Mouse (Mus musculus): ENCODE data around the gene Gm28051. TPM values are rescaled to one million over a fixed set of nuclear protein-coding genes. Genes with fewer than 3 reads are reported as not detected.

The Gm28051 gene
- polyA plus RNA-seq, 1 experiment from 2014 or later = not detected

DNA sequence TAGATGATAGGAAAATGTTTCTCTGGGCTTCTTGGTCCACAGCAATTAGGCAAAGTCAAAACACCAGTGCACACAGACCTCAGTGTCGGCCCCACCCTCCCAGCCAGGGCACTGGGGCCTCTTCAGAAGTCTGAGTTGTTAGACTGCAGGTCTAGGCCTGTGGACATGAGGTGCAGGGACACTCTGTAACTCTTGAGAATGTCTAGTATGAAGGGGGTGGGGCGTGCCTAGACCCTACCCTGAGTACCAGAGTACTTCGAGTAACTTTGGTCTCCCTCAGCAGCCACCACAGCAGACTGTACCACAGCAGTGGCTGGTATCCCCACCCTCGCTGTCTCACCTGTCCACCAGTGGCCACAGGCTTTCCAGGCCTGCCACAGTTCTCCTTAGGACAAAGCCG, 71.2 kb downstream of the Gm28051 start:
- 91% methylated on average over 5 of the region's 5 CpGs for WGBS
- H3K27ac ChIP-seq (replicated peaks) = 0 out of 2 replicates have a peak overlapping the region, but pooled peaks have one; percentile 9

DNA sequence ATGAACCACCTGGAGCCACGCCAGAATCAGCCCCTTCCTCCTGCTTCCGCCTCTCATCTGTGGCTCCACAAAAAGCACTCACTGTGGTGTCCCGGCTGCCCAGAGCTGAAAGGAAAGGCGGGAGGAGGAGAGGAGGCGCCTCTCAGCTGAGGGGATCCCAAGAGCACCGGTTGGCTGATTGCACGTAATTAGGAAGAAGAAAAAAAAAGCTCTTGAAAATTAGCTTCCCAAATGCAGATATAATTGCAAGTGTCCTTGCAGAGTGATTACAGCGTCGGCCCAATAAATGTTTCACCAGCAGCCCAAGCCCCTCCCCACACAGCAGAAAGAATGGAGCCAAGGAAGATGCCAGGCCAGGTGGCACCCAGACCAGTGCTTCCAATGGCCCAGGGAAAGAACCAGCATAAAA, 72.0 kb downstream of the Gm28051 start:
- WGBS = 67% methylated on average over 9 of the region's 9 CpGs
- Histone ChIP-seq H3K9me3 (replicated peaks) (0 out of 2 replicates have a peak, but pooled peaks cover 4% of the 10 kb centered on the region), H3K36me3 (no peaks in the 10 kb centered on the region), H3K4me3 (no peak overlapping the region), H3K4me1 (peaks cover 32% of the 10 kb centered on the region), H3K27me3 (ENCODE audit: low read depth, poor library complexity, severe bottlenecking) (no peaks in the 10 kb centered on the region), H3K27ac (replicated peaks) (peak overlapping the region; percentile 34; the same call in 1 of the 2 replicates)
- no peak for DNase-seq (ENCODE audit: low spot score)

More for the DNA sequence above, 71.2 kb downstream of the Gm28051 start:
- DNase-seq (ENCODE audit: low spot score) = no peak
- Histone ChIP-seq H3K4me3 (no peak overlapping the region), H3K9me3 (replicated peaks) (0 out of 2 replicates have a peak, but pooled peaks cover 4% of the 10 kb centered on the region), H3K4me1 (peaks cover 38% of the 10 kb centered on the region), H3K36me3 (no peaks in the 10 kb centered on the region), H3K27me3 (ENCODE audit: low read depth, poor library complexity, severe bottlenecking) (no peaks in the 10 kb centered on the region)

DNA sequence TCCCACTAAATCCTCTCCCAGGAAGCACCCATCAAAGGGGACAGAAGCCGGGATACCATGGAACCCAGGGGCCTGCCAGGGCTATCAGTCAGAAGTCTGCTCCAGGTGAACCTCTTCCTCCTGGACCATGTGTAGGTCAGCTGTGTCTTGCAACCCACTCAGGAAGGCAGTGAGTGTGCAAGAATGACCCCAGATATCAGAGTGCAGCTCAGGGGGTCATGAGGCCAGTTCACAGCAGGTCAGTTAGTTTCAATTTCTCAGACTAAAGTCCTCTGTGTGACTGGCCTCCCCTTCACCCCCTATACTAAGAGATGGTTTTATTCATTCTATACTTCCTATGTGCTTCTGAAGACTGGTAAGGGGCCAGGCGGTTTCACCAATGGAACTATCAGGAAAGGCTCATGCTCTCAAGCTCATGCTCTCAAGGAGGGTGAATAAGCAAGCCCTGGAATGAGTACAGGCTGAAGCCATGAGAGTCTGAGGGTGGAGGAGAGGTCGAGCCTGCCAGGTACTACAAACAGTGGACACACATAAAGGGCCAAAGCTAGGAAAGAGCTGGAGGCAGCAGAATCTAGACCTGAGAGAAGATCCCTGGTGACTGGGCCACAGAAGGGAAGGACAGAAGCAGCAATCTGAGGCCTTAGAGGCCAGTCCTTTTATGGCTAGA, 72.7 kb downstream of the Gm28051 start:
- H3K27ac ChIP-seq (replicated peaks) = peak overlapping the region; percentile 38; the same call in 1 of the 2 replicates
- H3K4me1 ChIP-seq = peaks cover 38% of the 10 kb centered on the region
- no peaks in the 10 kb centered on the region for H3K36me3 ChIP-seq
- 0 out of 2 replicates have a peak, but pooled peaks cover 4% of the 10 kb centered on the region for H3K9me3 ChIP-seq (replicated peaks)
- DNase-seq (ENCODE audit: low spot score) = no peak
- WGBS = 68% methylated on average over 3 of the region's 3 CpGs
- H3K27me3 ChIP-seq (ENCODE audit: low read depth, poor library complexity, severe bottlenecking) = no peaks in the 10 kb centered on the region
- no peak overlapping the region for H3K4me3 ChIP-seq

GRCm38 (mm10) chr12:102683979-102684378, 73.6 kb downstream of the Gm28051 start:
- Histone ChIP-seq H3K4me3 (no peak overlapping the region), H3K9me3 (replicated peaks) (0 out of 2 replicates have a peak, but pooled peaks cover 4% of the 10 kb centered on the region), H3K27ac (replicated peaks) (peak overlapping the region; percentile 38), H3K4me1 (peaks cover 46% of the 10 kb centered on the region), H3K27me3 (ENCODE audit: low read depth, poor library complexity, severe bottlenecking) (no peaks in the 10 kb centered on the region), H3K36me3 (no peaks in the 10 kb centered on the region)
- DNase-seq (ENCODE audit: low spot score) = no peak
- WGBS = 56% methylated on average over 5 of the region's 5 CpGs

GRCm38 (mm10) chr12:102683438-102683837, 74.1 kb downstream of the Gm28051 start:
- Histone ChIP-seq H3K4me1 (peaks cover 52% of the 10 kb centered on the region), H3K9me3 (replicated peaks) (0 out of 2 replicates have a peak, but pooled peaks cover 4% of the 10 kb centered on the region), H3K4me3 (no peak overlapping the region), H3K36me3 (no peaks in the 10 kb centered on the region), H3K27me3 (ENCODE audit: low read depth, poor library complexity, severe bottlenecking) (no peaks in the 10 kb centered on the region), H3K27ac (replicated peaks) (peak overlapping the region; percentile 47)
- 75% methylated on average over 6 of the region's 6 CpGs for WGBS
- no peak for DNase-seq (ENCODE audit: low spot score)

DNA sequence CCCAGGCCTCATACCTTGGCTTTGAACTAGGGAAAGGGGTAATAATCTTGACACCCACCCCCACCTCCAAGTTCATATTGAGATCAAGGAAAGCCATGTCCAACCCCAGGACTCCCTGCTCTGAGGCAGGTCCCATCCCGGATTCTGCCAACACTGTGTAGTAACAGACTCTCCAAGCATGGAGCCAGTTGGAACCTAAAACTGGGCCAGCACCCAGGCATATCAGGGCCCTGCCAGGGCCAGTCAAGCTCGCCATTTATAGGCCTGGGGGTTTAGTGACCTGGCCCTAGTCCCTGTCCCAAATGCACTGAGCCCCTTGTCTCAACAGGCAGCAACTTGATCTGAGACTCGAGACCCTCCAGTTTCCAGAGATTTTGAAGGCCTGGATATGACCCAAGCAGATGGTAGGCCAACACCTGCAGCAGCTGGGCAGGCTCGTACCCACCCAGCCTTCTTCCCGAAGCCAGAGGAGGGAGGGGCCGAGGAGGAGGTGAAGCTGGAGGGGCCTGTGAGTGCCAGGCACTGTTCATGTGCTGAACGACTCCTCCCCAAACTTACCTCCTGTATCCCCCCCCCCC, 74.8 kb downstream of the Gm28051 start:
- WGBS = 86% methylated on average over 7 of the region's 7 CpGs
- no peak for DNase-seq (ENCODE audit: low spot score)
- no peaks in the 10 kb centered on the region for H3K27me3 ChIP-seq (ENCODE audit: low read depth, poor library complexity, severe bottlenecking)
- H3K9me3 ChIP-seq (replicated peaks) = 0 out of 2 replicates have a peak, but pooled peaks cover 2% of the 10 kb centered on the region
- peaks cover 58% of the 10 kb centered on the region for H3K4me1 ChIP-seq
- no peaks in the 10 kb centered on the region for H3K36me3 ChIP-seq
- peak overlapping the region; percentile 47 for H3K27ac ChIP-seq (replicated peaks)
- H3K4me3 ChIP-seq = no peak overlapping the region

GRCm38 (mm10) chr12:102682085-102682484, 75.5 kb downstream of the Gm28051 start:
- WGBS = 90% methylated on average over 5 of the region's 5 CpGs
- H3K27me3 ChIP-seq (ENCODE audit: low read depth, poor library complexity, severe bottlenecking) = no peaks in the 10 kb centered on the region
- peak overlapping the region; percentile 19; the same call in 1 of the 2 replicates for H3K27ac ChIP-seq (replicated peaks)
- H3K9me3 ChIP-seq (replicated peaks) = no peaks in the 10 kb centered on the region
- peaks cover 63% of the 10 kb centered on the region for H3K4me1 ChIP-seq
- DNase-seq (ENCODE audit: low spot score) = no peak
- H3K4me3 ChIP-seq = no peak overlapping the region
- no peaks in the 10 kb centered on the region for H3K36me3 ChIP-seq

GRCm38 (mm10) chr12:102681590-102681989, 76.0 kb downstream of the Gm28051 start:
- DNase-seq (ENCODE audit: low spot score) = no peak
- 0 out of 2 replicates have a peak overlapping the region, but pooled peaks have one; percentile 25 for H3K27ac ChIP-seq (replicated peaks)
- 77% methylated on average over 7 of the region's 7 CpGs for WGBS
- H3K9me3 ChIP-seq (replicated peaks) = no peaks in the 10 kb centered on the region
- H3K27me3 ChIP-seq (ENCODE audit: low read depth, poor library complexity, severe bottlenecking) = no peaks in the 10 kb centered on the region
- H3K36me3 ChIP-seq = no peaks in the 10 kb centered on the region
- no peak overlapping the region for H3K4me3 ChIP-seq
- peaks cover 66% of the 10 kb centered on the region for H3K4me1 ChIP-seq

DNA sequence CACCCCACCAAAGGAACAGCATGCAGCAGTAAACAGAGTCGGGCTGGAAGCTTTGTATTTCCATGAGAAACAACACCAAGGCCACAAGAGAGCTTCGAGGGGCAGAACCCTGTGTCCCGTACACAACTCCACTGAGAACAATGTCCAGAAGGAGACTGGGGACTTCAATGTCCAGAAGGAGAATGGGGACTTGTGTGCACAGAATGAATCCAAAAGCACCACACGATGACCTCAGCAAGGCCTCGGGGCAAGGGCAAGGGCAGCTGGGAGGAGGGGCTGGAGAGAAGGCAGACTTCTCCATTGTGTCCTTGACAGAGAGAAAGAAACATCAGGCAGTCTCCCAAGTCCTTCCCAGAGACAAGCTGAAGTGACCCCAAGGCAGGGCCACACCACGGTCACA, 78.7 kb downstream of the Gm28051 start:
- DNase-seq (ENCODE audit: low spot score) = peak; percentile 60
- Histone ChIP-seq H3K9me3 (replicated peaks) (no peaks in the 10 kb centered on the region), H3K36me3 (0 out of 2 replicates have a peak, but pooled peaks cover 6% of the 10 kb centered on the region), H3K27ac (replicated peaks) (peak overlapping the region; percentile 77), H3K4me3 (no peak overlapping the region), H3K27me3 (ENCODE audit: low read depth, poor library complexity, severe bottlenecking) (no peaks in the 10 kb centered on the region), H3K4me1 (peaks cover 51% of the 10 kb centered on the region)
- 46% methylated on average over 6 of the region's 6 CpGs for WGBS

GRCm38 (mm10) chr12:102677089-102677488, 80.5 kb downstream of the Gm28051 start:
- Histone ChIP-seq H3K4me3 (no peak overlapping the region), H3K27me3 (ENCODE audit: low read depth, poor library complexity, severe bottlenecking) (no peaks in the 10 kb centered on the region), H3K36me3 (0 out of 2 replicates have a peak, but pooled peaks cover 13% of the 10 kb centered on the region), H3K4me1 (peaks cover 45% of the 10 kb centered on the region), H3K9me3 (replicated peaks) (no peaks in the 10 kb centered on the region), H3K27ac (replicated peaks) (peak overlapping the region; percentile 7)
- 87% methylated on average over 3 of the region's 3 CpGs for WGBS
- DNase-seq (ENCODE audit: low spot score) = no peak

DNA sequence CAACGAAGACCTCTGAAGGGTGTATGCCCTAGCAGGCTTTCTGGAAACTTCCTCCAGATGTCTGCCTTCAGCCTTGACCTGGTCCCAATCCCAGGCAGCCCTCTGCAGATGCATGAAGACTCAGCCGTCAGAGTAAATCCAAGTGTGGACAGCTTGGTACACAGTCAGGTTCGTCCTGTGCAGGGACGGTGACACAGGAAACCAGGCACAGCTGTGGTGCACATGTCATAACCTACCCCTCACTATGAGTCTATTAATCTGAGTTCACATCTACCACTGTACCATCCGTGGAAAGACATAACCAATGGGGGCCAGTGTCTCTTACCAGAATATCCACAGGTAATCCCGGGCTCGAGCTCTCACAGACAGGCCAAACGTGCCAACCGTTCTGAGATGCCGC, 83.0 kb downstream of the Gm28051 start:
- 90% methylated on average over 10 of the region's 10 CpGs for WGBS
- Histone ChIP-seq H3K4me3 (no peak overlapping the region), H3K27me3 (ENCODE audit: low read depth, poor library complexity, severe bottlenecking) (no peaks in the 10 kb centered on the region), H3K9me3 (replicated peaks) (no peaks in the 10 kb centered on the region), H3K36me3 (0 out of 2 replicates have a peak, but pooled peaks cover 13% of the 10 kb centered on the region), H3K27ac (replicated peaks) (no peak overlapping the region), H3K4me1 (peaks cover 53% of the 10 kb centered on the region)
- DNase-seq (ENCODE audit: low spot score) = no peak

GRCm38 (mm10) chr12:102674123-102674522, 83.4 kb downstream of the Gm28051 start:
- Histone ChIP-seq H3K9me3 (replicated peaks) (no peaks in the 10 kb centered on the region), H3K27me3 (ENCODE audit: low read depth, poor library complexity, severe bottlenecking) (no peaks in the 10 kb centered on the region), H3K27ac (replicated peaks) (no peak overlapping the region), H3K36me3 (0 out of 2 replicates have a peak, but pooled peaks cover 13% of the 10 kb centered on the region), H3K4me3 (no peak overlapping the region), H3K4me1 (peaks cover 49% of the 10 kb centered on the region)
- 95% methylated on average over 13 of the region's 13 CpGs for WGBS
- DNase-seq (ENCODE audit: low spot score) = no peak
